Mouse (Mus musculus): ENCODE results near the gene Ubxn11. TPM values are rescaled to one million over a fixed set of nuclear protein-coding genes. Genes with fewer than 3 reads are reported as not detected.
"Not testable (repeated sequence)": the region's sequence is repeated elsewhere in the genome, so short reads cannot be mapped to it uniquely, and the experiment has no call there.

The Ubxn11 gene
- polyA plus RNA-seq, 1 experiment from 2014 or later, result 5.8 TPM

- DNase-seq (ENCODE audit: low spot score), result no peak
- H3K36me3 ChIP-seq (ENCODE audit: control insufficient read depth, insufficient read depth, low read length), result peaks cover 6% of the 10 kb centered on the region; the same call in 1 of the 2 replicates
- no peaks in the 10 kb centered on the region for H3K9me3 ChIP-seq (ENCODE audit: control insufficient read depth, low read length)
- 74% methylated on average over 8 of the region's 8 CpGs for WGBS
- no peaks in the 10 kb centered on the region for H3K4me1 ChIP-seq (replicated peaks; ENCODE audit: control insufficient read depth, insufficient read depth, low read length)
- no peak overlapping the region for H3K9ac ChIP-seq (ENCODE audit: low read depth, low read length)
- H3K4me2 ChIP-seq (replicated peaks; ENCODE audit: low read depth, low read length), result no peak overlapping the region
- no peak overlapping the region for H3K4me3 ChIP-seq (ENCODE audit: low read depth, low read length)
- H3K27me3 ChIP-seq (ENCODE audit: control insufficient read depth, insufficient read depth, low read length), result no peaks in the 10 kb centered on the region
- ATAC-seq (ENCODE audit: low FRiP score), result no peak
- H3K27ac ChIP-seq (ENCODE audit: low read depth, low read length), result no peak overlapping the region
Measured at GRCm38 (mm10) chr4:134156744-134157143, 54.4 kb downstream of the Ubxn11 start.

- 91% methylated on average over 2 of the region's 2 CpGs for WGBS
- DNase-seq (ENCODE audit: low spot score), result no peak
- Histone ChIP-seq H3K4me1 (replicated peaks; ENCODE audit: control insufficient read depth, insufficient read depth, low read length) (no peaks in the 10 kb centered on the region), H3K36me3 (ENCODE audit: control insufficient read depth, insufficient read depth, low read length) (peaks cover 6% of the 10 kb centered on the region; the same call in 1 of the 2 replicates), H3K4me3 (ENCODE audit: low read depth, low read length) (no peak overlapping the region), H3K27ac (ENCODE audit: low read depth, low read length) (no peak overlapping the region), H3K4me2 (replicated peaks; ENCODE audit: low read depth, low read length) (no peak overlapping the region), H3K9ac (ENCODE audit: low read depth, low read length) (no peak overlapping the region), H3K27me3 (ENCODE audit: control insufficient read depth, insufficient read depth, low read length) (no peaks in the 10 kb centered on the region), H3K9me3 (ENCODE audit: control insufficient read depth, low read length) (no peaks in the 10 kb centered on the region)
- ATAC-seq (ENCODE audit: low FRiP score), result no peak
Measured at GRCm38 (mm10) chr4:134157558-134157957, 55.2 kb downstream of the Ubxn11 start.

- H3K36me3 ChIP-seq (ENCODE audit: control insufficient read depth, insufficient read depth, low read length), result 0 out of 2 replicates have a peak, but pooled peaks cover 6% of the 10 kb centered on the region
- no peak for ATAC-seq (ENCODE audit: low FRiP score)
- 89% methylated on average over 6 of the region's 6 CpGs for WGBS
Measured at GRCm38 (mm10) chr4:134158774-134159173, 56.4 kb downstream of the Ubxn11 start.

GRCm38 (mm10) chr4:134160071-134160470 lies 57.7 kb downstream of the Ubxn11 start:
- H3K27ac ChIP-seq (ENCODE audit: low read depth, low read length); H3K9me3 ChIP-seq (ENCODE audit: control insufficient read depth, low read length); H3K36me3 ChIP-seq (ENCODE audit: control insufficient read depth, insufficient read depth, low read length); H3K9ac ChIP-seq (ENCODE audit: low read depth, low read length); H3K27me3 ChIP-seq (ENCODE audit: control insufficient read depth, insufficient read depth, low read length); H3K4me1 ChIP-seq (replicated peaks; ENCODE audit: control insufficient read depth, insufficient read depth, low read length); ATAC-seq (ENCODE audit: low FRiP score): not testable (repeated sequence)
- Histone ChIP-seq H3K4me2 (replicated peaks; ENCODE audit: low read depth, low read length) (peak overlapping the region; percentile 60), H3K4me3 (ENCODE audit: low read depth, low read length) (peak overlapping the region; percentile 41)
- peak; percentile 58 for DNase-seq (ENCODE audit: low spot score)
- 11% methylated on average over 28 of the region's 30 CpGs for WGBS

More at GRCm38 (mm10) chr4:134158774-134159173, 56.4 kb downstream of the Ubxn11 start:
- no peak overlapping the region for H3K4me2 ChIP-seq (replicated peaks; ENCODE audit: low read depth, low read length)
- no peak overlapping the region for H3K9ac ChIP-seq (ENCODE audit: low read depth, low read length)
- H3K9me3 ChIP-seq (ENCODE audit: control insufficient read depth, low read length), result no peaks in the 10 kb centered on the region
- H3K4me1 ChIP-seq (replicated peaks; ENCODE audit: control insufficient read depth, insufficient read depth, low read length), result no peaks in the 10 kb centered on the region
- H3K4me3 ChIP-seq (ENCODE audit: low read depth, low read length), result no peak overlapping the region
- no peak for DNase-seq (ENCODE audit: low spot score)
- H3K27ac ChIP-seq (ENCODE audit: low read depth, low read length), result no peak overlapping the region
- no peaks in the 10 kb centered on the region for H3K27me3 ChIP-seq (ENCODE audit: control insufficient read depth, insufficient read depth, low read length)

- Histone ChIP-seq H3K36me3 (ENCODE audit: control insufficient read depth, insufficient read depth, low read length) (peaks cover 3% of the 10 kb centered on the region; the same call in 1 of the 2 replicates), H3K4me3 (ENCODE audit: low read depth, low read length) (no peak overlapping the region), H3K9ac (ENCODE audit: low read depth, low read length) (no peak overlapping the region), H3K27ac (ENCODE audit: low read depth, low read length) (no peak overlapping the region), H3K27me3 (ENCODE audit: control insufficient read depth, insufficient read depth, low read length) (no peaks in the 10 kb centered on the region), H3K9me3 (ENCODE audit: control insufficient read depth, low read length) (no peaks in the 10 kb centered on the region), H3K4me1 (replicated peaks; ENCODE audit: control insufficient read depth, insufficient read depth, low read length) (no peaks in the 10 kb centered on the region), H3K4me2 (replicated peaks; ENCODE audit: low read depth, low read length) (no peak overlapping the region)
- 91% methylated on average over 5 of the region's 6 CpGs for WGBS
- no peak for DNase-seq (ENCODE audit: low spot score)
- no peak for ATAC-seq (ENCODE audit: low FRiP score)
Measured at GRCm38 (mm10) chr4:134164591-134164990, 62.2 kb downstream of the Ubxn11 start.

- 85% methylated on average over 6 of the region's 6 CpGs for WGBS
- Histone ChIP-seq H3K27ac (ENCODE audit: low read depth, low read length) (no peak overlapping the region), H3K9ac (ENCODE audit: low read depth, low read length) (no peak overlapping the region), H3K9me3 (ENCODE audit: control insufficient read depth, low read length) (no peaks in the 10 kb centered on the region), H3K4me2 (replicated peaks; ENCODE audit: low read depth, low read length) (no peak overlapping the region), H3K27me3 (ENCODE audit: control insufficient read depth, insufficient read depth, low read length) (no peaks in the 10 kb centered on the region), H3K4me1 (replicated peaks; ENCODE audit: control insufficient read depth, insufficient read depth, low read length) (no peaks in the 10 kb centered on the region), H3K36me3 (ENCODE audit: control insufficient read depth, insufficient read depth, low read length) (peaks cover 3% of the 10 kb centered on the region; the same call in 1 of the 2 replicates), H3K4me3 (ENCODE audit: low read depth, low read length) (no peak overlapping the region)
- DNase-seq (ENCODE audit: low spot score), result no peak
- no peak for ATAC-seq (ENCODE audit: low FRiP score)
Measured at GRCm38 (mm10) chr4:134165024-134165423, 62.7 kb downstream of the Ubxn11 start.

- Histone ChIP-seq H3K36me3 (ENCODE audit: control insufficient read depth, insufficient read depth, low read length) (peaks cover 3% of the 10 kb centered on the region; the same call in 1 of the 2 replicates), H3K9ac (ENCODE audit: low read depth, low read length) (no peak overlapping the region), H3K9me3 (ENCODE audit: control insufficient read depth, low read length) (no peaks in the 10 kb centered on the region), H3K27me3 (ENCODE audit: control insufficient read depth, insufficient read depth, low read length) (no peaks in the 10 kb centered on the region), H3K4me1 (replicated peaks; ENCODE audit: control insufficient read depth, insufficient read depth, low read length) (no peaks in the 10 kb centered on the region), H3K4me2 (replicated peaks; ENCODE audit: low read depth, low read length) (no peak overlapping the region), H3K4me3 (ENCODE audit: low read depth, low read length) (no peak overlapping the region), H3K27ac (ENCODE audit: low read depth, low read length) (no peak overlapping the region)
- DNase-seq (ENCODE audit: low spot score) (no peak), ATAC-seq (ENCODE audit: low FRiP score) (no peak)
- 92% methylated on average over 3 of the region's 3 CpGs for WGBS
Measured at GRCm38 (mm10) chr4:134165548-134166465, 63.4 kb downstream of the Ubxn11 start.

- no peaks in the 10 kb centered on the region for H3K9me3 ChIP-seq (ENCODE audit: control insufficient read depth, low read length)
- no peak overlapping the region for H3K4me3 ChIP-seq (ENCODE audit: low read depth, low read length)
- no peaks in the 10 kb centered on the region for H3K27me3 ChIP-seq (ENCODE audit: control insufficient read depth, insufficient read depth, low read length)
- ATAC-seq (ENCODE audit: low FRiP score) (no peak), DNase-seq (ENCODE audit: low spot score) (no peak)
- H3K9ac ChIP-seq (ENCODE audit: low read depth, low read length), result no peak overlapping the region
- 90% methylated on average over 3 of the region's 3 CpGs for WGBS
- H3K36me3 ChIP-seq (ENCODE audit: control insufficient read depth, insufficient read depth, low read length), result peaks cover 3% of the 10 kb centered on the region; the same call in 1 of the 2 replicates
- H3K27ac ChIP-seq (ENCODE audit: low read depth, low read length), result no peak overlapping the region
- no peaks in the 10 kb centered on the region for H3K4me1 ChIP-seq (replicated peaks; ENCODE audit: control insufficient read depth, insufficient read depth, low read length)
- no peak overlapping the region for H3K4me2 ChIP-seq (replicated peaks; ENCODE audit: low read depth, low read length)
Measured at GRCm38 (mm10) chr4:134166906-134167305, 64.5 kb downstream of the Ubxn11 start.

- ATAC-seq (ENCODE audit: low FRiP score) (no peak), DNase-seq (ENCODE audit: low spot score) (no peak)
- Histone ChIP-seq H3K9me3 (ENCODE audit: control insufficient read depth, low read length) (no peaks in the 10 kb centered on the region), H3K9ac (ENCODE audit: low read depth, low read length) (no peak overlapping the region), H3K36me3 (ENCODE audit: control insufficient read depth, insufficient read depth, low read length) (no peaks in the 10 kb centered on the region), H3K27ac (ENCODE audit: low read depth, low read length) (no peak overlapping the region), H3K27me3 (ENCODE audit: control insufficient read depth, insufficient read depth, low read length) (no peaks in the 10 kb centered on the region), H3K4me1 (replicated peaks; ENCODE audit: control insufficient read depth, insufficient read depth, low read length) (no peaks in the 10 kb centered on the region), H3K4me2 (replicated peaks; ENCODE audit: low read depth, low read length) (no peak overlapping the region), H3K4me3 (ENCODE audit: low read depth, low read length) (no peak overlapping the region)
- 88% methylated on average over 3 of the region's 3 CpGs for WGBS
Measured at GRCm38 (mm10) chr4:134172391-134172790, 70.0 kb downstream of the Ubxn11 start.
